Mouse (Mus musculus) intestine, embryonic 16.5 days (tissue): ENCODE data around the gene Erap1. TPM values are rescaled to one million over a fixed set of nuclear protein-coding genes. Genes with fewer than 3 reads are reported as not detected.
A peak's percentile ranks its signal among the peaks of the same experiment; 100 is the strongest.
"Not testable (repeated sequence)": the region's sequence is repeated elsewhere in the genome, so short reads cannot be mapped to it uniquely, and the experiment has no call there.

Experiments used
- ATAC-seq: fragments of 200-750 bp; cut with Nextera tagmentation; 2 replicates; pipeline ENCODE4 v1.8.0; 2017; ENCODE audit warnings: moderate TSS enrichment, moderate library complexity
- H3K27ac ChIP-seq: fragments of 300-500 bp; sonication (generic); 2 replicates; pipeline ENCODE4 v1.5.1; 2014; ENCODE audit warnings: mild to moderate bottlenecking, low read length
- H3K27me3 ChIP-seq: fragments of 300-500 bp; sonication (generic); replicated peaks from 2 replicates; pipeline ENCODE4 v1.6.1; 2014; ENCODE audit warnings: low read length, control low read depth, mixed read lengths; ENCODE audit not compliant: control insufficient read depth, insufficient read depth
- H3K36me3 ChIP-seq: fragments of 300-500 bp; sonication (generic); 2 replicates; pipeline ENCODE4 v1.6.1; 2014; ENCODE audit warnings: low read length, control low read depth; ENCODE audit not compliant: control insufficient read depth, insufficient read depth
- H3K4me1 ChIP-seq: fragments of 300-500 bp; sonication (generic); 2 replicates; pipeline ENCODE4 v1.6.1; 2014; ENCODE audit warnings: low read length, control low read depth, mixed read lengths; ENCODE audit not compliant: control insufficient read depth, insufficient read depth
- H3K4me2 ChIP-seq: fragments of 300-500 bp; sonication (generic); 2 replicates; pipeline ENCODE4 v1.6.1; 2014; ENCODE audit warnings: low read depth, low read length, control low read depth
- H3K4me3 ChIP-seq: fragments of 300-500 bp; sonication (generic); 2 replicates; pipeline ENCODE4 v1.5.1; 2014; ENCODE audit warnings: mild to moderate bottlenecking, low read length
- H3K9ac ChIP-seq: fragments of 300-500 bp; sonication (generic); 2 replicates; pipeline ENCODE4 v1.6.1; 2014; ENCODE audit warnings: low read depth, low read length
- H3K9me3 ChIP-seq: fragments of 300-500 bp; sonication (generic); 2 replicates; pipeline ENCODE4 v1.6.1; 2016; ENCODE audit warnings: low read length, control low read depth; ENCODE audit not compliant: control insufficient read depth
- WGBS: fragments of 180-500 bp; shearing (Covaris S2); extraction: QIAGEN DNeasy Blood & Tissue Kit; methylation state at CpG from one replicate; pipeline ENCODE4 v1.1.7; 2014; 5-methylcytosine and 5-hydroxymethylcytosine counted together
- polyA plus RNA-seq: library from polyadenylated mRNA; unstranded; fragments of >200 nt; fragmentation: Nextera tagmentation; extraction: Ambion mirVana; gene quantifications from 2 replicates; pipeline ENCODE4 v1.2.1, GENCODE M21; 2015

Erap1 gene
- 38.1 and 41.2 TPM in 2 replicates for polyA plus RNA-seq

DNA sequence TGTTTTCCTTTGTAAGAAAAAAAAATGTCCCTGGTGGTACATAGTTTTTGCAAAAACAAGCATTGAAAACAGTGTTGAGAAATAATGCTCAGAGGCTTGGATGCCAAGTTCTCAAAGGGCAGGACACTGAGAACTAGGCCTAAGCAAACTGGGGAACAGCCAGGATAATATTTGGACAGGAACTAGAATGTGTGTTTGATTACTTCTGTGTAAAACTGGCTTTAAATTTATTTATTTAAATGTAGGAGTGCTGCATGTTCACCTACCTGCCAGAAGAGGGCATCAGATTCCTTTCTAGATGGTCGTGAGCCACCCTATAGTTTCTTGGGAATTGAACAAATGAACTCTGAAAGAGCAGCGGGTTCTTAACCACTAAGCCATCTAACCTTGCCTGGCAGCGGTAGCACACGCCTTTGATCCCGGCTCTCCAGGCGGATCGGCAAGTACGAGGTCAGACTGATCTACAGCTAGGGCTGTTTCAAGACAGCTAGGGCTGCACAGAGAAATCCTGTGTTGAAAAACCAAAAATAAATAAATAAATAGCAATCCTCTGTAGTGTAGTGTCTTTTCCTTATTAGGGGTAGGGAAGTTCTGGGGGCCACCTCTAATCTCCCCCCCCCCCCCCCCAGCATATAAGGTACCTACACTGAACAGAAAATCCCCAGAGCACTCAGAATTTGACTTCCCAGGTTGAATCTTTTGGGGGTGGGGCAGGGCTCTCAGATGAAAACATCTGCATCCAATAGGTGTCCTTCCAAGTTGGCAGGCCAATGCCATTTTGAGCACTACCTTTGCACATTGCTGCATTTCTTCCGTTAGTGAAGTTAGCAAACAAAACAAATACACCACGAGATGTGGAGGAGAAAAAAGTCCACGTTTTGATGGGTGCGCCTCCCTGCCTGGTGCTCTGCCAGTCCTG is at the start of gene Erap1:
Erap1 (plus strand) TSS at position 776 of the 919 bp plus-strand sequence.
- WGBS, result 0% methylated on average over 12 of the region's 12 CpGs
- peak within 1 kb of the TSS; percentile 86 for H3K4me3 ChIP-seq
- no peaks in the 10 kb centered on the region for H3K36me3 ChIP-seq
- no peaks in the 10 kb centered on the region for H3K9me3 ChIP-seq
- H3K4me1 ChIP-seq, result no peaks in the 10 kb centered on the region
- peak within 1 kb of the TSS; percentile 83 for H3K4me2 ChIP-seq
- peak; percentile 48 for ATAC-seq
- H3K9ac ChIP-seq, result peak within 1 kb of the TSS; percentile 97
- peak within 1 kb of the TSS; percentile 95 for H3K27ac ChIP-seq
- no peaks in the 10 kb centered on the region for H3K27me3 ChIP-seq

DNA sequence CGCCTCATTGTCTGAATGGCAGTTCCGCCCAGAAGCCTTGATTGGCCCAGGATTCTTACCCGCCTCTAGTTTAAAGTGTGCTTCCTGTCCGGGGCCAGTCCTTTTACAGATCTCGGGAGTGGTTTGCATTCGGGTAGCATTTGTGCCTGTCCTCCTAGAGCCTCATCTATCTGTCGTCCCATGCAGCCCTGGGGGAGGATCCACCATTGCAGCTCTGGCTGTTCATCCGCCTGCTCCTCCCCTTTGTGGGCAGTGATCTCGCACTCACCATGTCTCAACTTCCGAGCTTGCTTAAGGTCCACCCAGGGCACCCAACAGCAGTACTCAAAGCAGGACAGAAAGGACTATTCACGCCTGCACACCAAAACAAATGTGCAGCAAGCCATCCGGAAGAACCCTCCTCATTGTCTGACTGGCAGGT is 48.0 kb upstream of the Erap1 start:
- not testable (repeated sequence) for H3K4me2 ChIP-seq, ATAC-seq, H3K4me3 ChIP-seq, H3K27ac ChIP-seq, H3K9ac ChIP-seq, H3K27me3 ChIP-seq, H3K9me3 ChIP-seq, H3K36me3 ChIP-seq, H3K4me1 ChIP-seq
- WGBS, result 58% methylated on average over 12 of the region's 12 CpGs

DNA sequence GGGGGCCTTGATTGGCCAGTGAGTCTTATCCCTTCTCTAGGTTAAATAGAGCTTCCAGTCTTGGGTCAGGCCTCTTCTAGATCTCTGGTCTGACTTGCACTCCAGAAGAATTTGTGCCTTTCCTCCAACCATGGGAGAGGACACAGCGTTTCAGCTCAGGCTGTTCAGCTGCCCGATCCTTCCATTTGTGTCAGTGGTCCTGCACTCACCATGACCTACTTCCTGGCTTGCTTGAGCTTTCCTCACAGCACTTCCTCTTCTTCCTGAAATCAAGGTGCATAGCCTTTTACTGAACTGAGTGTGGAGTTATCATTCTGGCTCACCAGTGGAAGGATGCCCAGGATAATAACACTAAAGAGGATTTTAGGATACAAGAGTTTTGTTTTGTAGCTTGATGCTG is 47.5 kb upstream of the Erap1 start:
- H3K9me3 ChIP-seq, H3K36me3 ChIP-seq, H3K4me3 ChIP-seq, H3K9ac ChIP-seq, ATAC-seq, H3K27ac ChIP-seq, H3K27me3 ChIP-seq, H3K4me1 ChIP-seq, H3K4me2 ChIP-seq: not testable (repeated sequence)
- WGBS, result 86% methylated on average over 2 of the region's 2 CpGs

DNA sequence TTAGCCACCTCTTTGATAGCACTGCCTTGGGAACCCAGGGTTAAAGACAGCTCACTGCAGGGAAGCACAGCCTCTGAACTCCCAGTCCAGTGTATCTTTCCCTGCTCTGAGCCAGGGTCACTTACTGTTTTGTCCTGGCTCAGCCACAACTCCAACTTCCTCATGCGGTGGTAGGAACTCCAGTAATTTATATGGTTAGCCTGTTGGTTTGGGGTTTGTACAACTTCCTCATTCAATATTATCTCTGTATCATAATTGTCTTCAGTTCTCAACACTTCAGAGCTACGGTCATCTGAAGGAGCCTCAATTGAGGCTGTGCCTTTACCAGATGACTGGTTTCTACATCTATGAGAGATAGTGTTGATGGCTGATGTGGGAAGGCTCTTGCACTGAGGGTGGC is 42.3 kb upstream of the Erap1 start:
- H3K27ac ChIP-seq, ATAC-seq, H3K9ac ChIP-seq, H3K9me3 ChIP-seq, H3K4me2 ChIP-seq, H3K27me3 ChIP-seq, H3K36me3 ChIP-seq, H3K4me1 ChIP-seq, H3K4me3 ChIP-seq: not testable (repeated sequence)
- 78% methylated on average over 2 of the region's 2 CpGs for WGBS

DNA sequence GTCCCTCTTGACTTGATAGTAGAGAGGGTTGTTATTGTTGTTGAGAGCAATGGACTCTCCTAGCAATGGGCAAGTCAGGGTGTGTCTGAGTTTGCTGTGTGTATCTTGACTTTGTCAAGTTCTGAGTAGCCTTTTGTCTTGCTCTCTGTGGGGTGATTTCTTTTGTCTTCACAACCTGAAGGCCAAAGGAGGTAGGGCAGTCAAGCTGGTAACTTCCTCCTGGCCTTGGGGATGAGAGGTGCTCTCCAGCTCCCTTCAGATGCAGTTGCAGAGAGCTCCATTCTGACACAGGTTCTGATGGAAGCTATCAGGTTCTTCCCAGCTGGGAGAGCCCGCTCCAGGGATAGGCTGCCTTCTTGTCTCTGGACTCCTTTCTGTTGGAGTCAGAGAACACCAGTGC is 37.6 kb upstream of the Erap1 start:
- not testable (repeated sequence) for H3K9ac ChIP-seq, H3K36me3 ChIP-seq, H3K27ac ChIP-seq, H3K27me3 ChIP-seq, H3K4me2 ChIP-seq, H3K4me3 ChIP-seq, H3K4me1 ChIP-seq, H3K9me3 ChIP-seq, ATAC-seq
- no CpG with 5 or more reads among the region's 1 CpGs for WGBS

DNA sequence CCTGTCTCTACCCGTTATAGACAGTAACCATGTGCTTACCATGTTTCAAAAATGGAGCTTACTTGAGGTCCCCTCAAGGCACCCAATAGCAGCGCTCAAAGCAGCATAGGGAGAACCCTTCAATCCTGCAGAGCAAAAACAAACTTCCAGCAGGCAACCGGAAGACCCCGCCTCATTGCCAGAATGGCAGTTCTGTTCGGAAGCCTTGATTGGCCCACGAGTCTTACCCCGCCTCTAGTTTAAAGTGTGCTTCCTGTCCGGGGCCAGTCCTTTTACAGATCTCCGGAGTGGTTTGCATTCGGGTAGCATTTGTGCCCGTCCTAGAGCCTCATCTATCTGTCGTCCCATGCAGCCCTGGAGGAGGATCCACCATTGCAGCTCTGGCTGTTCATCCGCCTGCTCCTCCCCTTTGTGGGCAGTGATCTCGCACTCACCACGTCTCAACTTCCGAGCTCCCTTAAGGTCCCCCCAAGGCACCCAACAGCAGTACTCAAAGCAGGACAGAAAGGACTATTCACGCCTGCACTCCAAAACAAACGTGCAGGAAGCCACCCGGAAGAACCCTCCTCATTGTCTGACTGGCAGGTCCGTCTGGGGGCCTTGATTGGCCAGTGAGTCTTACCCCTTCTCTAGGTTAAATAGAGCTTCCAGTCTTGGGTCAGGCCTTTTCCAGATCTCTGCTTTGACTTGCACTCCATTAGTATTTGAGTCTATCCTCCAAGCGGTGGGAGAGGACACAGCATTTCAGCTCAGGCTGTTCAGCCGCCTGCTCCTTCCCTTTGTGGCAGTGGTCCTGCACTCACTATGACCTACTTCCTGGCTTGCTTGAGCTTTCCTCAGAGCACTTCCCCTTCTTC is 22.0 kb upstream of the Erap1 start:
- WGBS, result 6% methylated on average over 22 of the region's 22 CpGs
- H3K9me3 ChIP-seq, H3K36me3 ChIP-seq, H3K4me1 ChIP-seq, H3K27me3 ChIP-seq: not testable (repeated sequence)
- Histone ChIP-seq H3K4me2 (peak overlapping the region; percentile 57), H3K9ac (peak overlapping the region; percentile 75), H3K4me3 (peak overlapping the region; percentile 58), H3K27ac (peak overlapping the region; percentile 92)
- peak; percentile 99 for ATAC-seq

DNA sequence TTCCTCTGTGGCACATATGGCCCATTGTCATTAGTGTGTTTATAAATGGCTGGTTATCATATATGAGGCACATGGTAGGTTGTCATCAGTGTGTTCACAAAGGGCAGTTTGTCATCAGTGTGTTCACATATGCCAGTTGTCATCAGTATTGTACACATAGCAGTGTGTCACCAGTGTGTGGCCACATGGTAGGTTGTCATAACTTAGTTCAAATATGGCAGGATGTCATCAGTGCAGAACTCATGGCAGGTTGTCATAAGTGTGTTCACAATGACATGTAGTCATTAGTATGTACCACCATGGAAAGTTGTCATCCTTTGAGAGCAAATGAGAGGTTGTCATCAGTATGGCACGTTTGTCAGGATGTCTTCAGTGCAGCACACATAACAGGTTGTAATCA is 7.0 kb upstream of the Erap1 start:
- Histone ChIP-seq H3K9ac (no peak overlapping the region), H3K4me1 (no peaks in the 10 kb centered on the region), H3K27ac (no peak overlapping the region), H3K4me3 (no peak overlapping the region), H3K9me3 (no peaks in the 10 kb centered on the region), H3K36me3 (no peaks in the 10 kb centered on the region), H3K4me2 (no peak overlapping the region), H3K27me3 (no peaks in the 10 kb centered on the region)
- ATAC-seq, result no peak
- 53% methylated on average over 1 of the region's 1 CpGs for WGBS

DNA sequence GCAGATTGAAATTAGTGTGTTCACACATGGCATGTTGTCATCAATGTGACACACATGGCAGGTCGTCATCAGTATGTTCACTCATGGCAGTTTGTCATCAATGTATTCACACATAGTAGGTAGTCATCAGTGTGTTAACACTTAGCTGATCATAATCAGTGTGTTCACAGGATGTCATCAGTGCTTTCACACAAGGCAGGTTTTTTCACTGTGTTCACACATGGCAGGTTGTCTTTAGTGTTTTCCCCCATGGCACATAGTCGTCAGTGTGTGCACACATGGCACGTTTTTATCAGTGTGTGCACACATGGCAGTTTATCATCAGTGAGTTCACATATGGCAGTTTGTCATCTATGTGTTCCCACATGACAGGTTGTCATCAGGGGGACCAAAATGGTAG is 6.5 kb upstream of the Erap1 start:
- H3K9me3 ChIP-seq, result no peaks in the 10 kb centered on the region
- WGBS, result 76% methylated on average over 3 of the region's 3 CpGs
- H3K27me3 ChIP-seq, result no peaks in the 10 kb centered on the region
- no peak overlapping the region for H3K4me3 ChIP-seq
- no peak overlapping the region for H3K9ac ChIP-seq
- H3K4me1 ChIP-seq, result no peaks in the 10 kb centered on the region
- H3K27ac ChIP-seq, result no peak overlapping the region
- ATAC-seq, result no peak
- H3K36me3 ChIP-seq, result no peaks in the 10 kb centered on the region
- no peak overlapping the region for H3K4me2 ChIP-seq

DNA sequence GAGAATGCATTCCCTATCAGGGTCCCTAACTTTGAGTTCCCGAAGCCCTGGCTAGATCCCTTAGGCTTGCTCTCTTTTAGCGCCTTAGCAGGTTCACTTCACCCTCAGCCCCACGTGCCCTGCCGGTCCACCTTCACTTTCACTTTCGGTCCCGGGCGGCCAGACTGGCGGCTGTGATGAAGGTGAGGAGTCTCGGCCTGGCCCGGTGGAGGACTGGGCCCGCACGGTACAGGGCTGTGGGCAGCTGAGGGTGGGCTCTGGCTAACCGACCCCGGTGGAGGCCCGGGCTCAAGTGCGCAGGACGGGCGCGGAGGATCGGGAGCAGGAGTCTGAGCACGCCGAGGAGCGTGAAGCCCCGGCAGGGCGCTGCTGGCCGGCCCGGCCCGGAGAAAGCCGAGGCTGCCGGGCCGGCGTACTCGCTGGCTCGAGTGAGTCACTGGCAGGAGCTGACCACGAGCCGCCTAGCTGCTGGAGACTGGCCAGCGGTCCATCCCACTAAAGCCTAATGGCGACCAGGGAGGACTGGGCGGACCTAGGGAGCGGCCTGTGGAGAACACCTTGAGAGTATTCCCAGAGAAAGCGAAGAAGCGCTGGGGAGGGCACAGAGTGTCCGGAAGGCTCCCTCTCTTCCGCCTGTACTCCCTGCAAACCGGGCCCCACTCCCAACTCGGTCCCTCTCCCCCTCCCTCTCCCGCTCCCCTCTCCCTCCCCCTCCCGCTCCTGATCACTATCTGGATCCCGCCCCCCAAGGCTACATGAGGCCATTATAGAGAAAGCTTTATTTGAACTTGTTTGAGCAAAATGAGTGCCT is 549 bp downstream of the Erap1 start:
- WGBS, result under 1% methylated on average over 48 of the region's 49 CpGs
- H3K27me3 ChIP-seq, result no peaks in the 10 kb centered on the region
- H3K4me1 ChIP-seq, result no peaks in the 10 kb centered on the region
- H3K9ac ChIP-seq, result peak overlapping the region; percentile 97
- peak overlapping the region; percentile 95 for H3K27ac ChIP-seq
- no peaks in the 10 kb centered on the region for H3K36me3 ChIP-seq
- peak overlapping the region; percentile 83 for H3K4me2 ChIP-seq
- H3K4me3 ChIP-seq, result peak overlapping the region; percentile 86
- ATAC-seq, result peak; percentile 94
- no peaks in the 10 kb centered on the region for H3K9me3 ChIP-seq
